Mouse (Mus musculus): ENCODE data around the gene Cnnm1. TPM values are rescaled to one million over a fixed set of nuclear protein-coding genes. Genes with fewer than 3 reads are reported as not detected.

The Cnnm1 gene
- total and polyA plus RNA-seq, 3 experiments: not detected

DNA sequence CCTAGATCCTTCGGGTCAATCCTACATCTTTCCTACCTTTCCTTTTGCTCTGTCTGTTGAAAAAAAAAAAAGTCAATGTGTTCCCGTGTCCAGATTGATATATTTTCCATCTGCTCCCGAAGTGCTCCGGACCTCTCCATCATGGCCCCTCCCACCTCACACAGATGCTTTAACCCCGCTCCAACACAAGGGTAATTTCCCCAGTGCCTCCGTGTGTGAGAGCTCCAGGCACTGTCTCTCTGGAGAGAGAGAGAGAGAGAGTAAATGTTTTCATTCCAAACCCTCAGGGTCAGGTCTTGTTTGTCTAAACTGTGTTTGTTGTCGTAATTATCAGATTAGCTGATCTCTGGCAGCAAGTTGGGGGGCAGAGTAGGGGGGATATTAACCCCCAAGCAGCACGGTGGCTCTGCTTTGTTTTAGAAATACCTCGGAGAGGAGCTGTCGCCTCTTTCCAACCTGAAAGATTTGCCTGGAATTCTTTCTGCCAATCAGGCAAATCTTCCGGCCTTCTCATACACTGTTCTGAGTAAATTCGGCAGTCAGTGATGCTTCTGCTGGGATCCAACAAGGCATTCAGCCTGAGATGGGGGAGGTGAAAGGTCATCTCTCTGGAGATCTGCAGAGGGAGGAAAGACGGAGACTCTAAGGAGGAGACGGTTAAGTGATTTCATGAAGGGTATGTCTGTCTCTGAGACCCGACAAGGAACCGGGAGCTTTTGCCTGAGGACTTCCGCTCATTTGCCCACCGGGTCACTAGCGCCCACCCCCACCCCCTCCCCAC lies 106.3 kb downstream of the Cnnm1 start:
- no peaks in the 10 kb centered on the region for H3K9me3 ChIP-seq (replicated peaks; ENCODE audit: low read length)
- no peaks in the 10 kb centered on the region for H3K4me1 ChIP-seq (ENCODE audit: control insufficient read depth in 1 of 2, insufficient read depth in 2 of 2)
- H3K36me3 ChIP-seq (replicated peaks in 1 of 2; ENCODE audit: control insufficient read depth in 1 of 2, insufficient read depth in 1 of 2, low read length in 1 of 2): no peaks in the 10 kb centered on the region
- no peak overlapping the region for H3K4me3 ChIP-seq (replicated peaks in 1 of 3; ENCODE audit: low read depth in 2 of 3, low read length in 2 of 3, poor library complexity in 1 of 3)
- dilution Hi-C loops (cut with MboI; ENCODE audit: extremely low pct_ligation_motif_present, extremely low pct_unique_long_range_greater_than_20kb, low sequenced_read_pairs): no loop called here
- H3K79me2 ChIP-seq (replicated peaks; ENCODE audit: control insufficient read depth, extremely low read depth, insufficient read depth, poor library complexity, severe bottlenecking): no peaks in the 10 kb centered on the region
- no peak overlapping the region for H3K9ac ChIP-seq (ENCODE audit: insufficient read depth, low read depth)
- H3K4me2 ChIP-seq (ENCODE audit: insufficient read depth, low read depth, poor library complexity, severe bottlenecking): peak overlapping the region; percentile 32; the same call in 1 of the 2 replicates
- TF ChIP-seq POLR2A (IDR thresholded peaks at IDR 0.05; ENCODE audit: low read depth, low read length): no peak
- TF ChIP-seq ELF1 (IDR thresholded peaks at IDR 0.05; ENCODE audit: low read depth, low read length): no peak
- TF ChIP-seq TCF12 (IDR thresholded peaks at IDR 0.05; ENCODE audit: low read depth, low read length): no peak
- TF ChIP-seq CHD1 (IDR thresholded peaks at IDR 0.05; ENCODE audit: low read depth, low read length): no peak
- TF ChIP-seq UBTF (IDR thresholded peaks at IDR 0.05; ENCODE audit: low read depth, low read length): no peak
- TF ChIP-seq RCOR1 (conservative IDR thresholded peaks at IDR 0.05; ENCODE audit: low read depth, low read length): no peak
- TF ChIP-seq POLR2AphosphoS2 (IDR thresholded peaks at IDR 0.05; ENCODE audit: low read depth, low read length): no peak
- TF ChIP-seq ZNF384 (IDR thresholded peaks at IDR 0.05; ENCODE audit: low read depth, low read length): no peak
- no peak for TF ChIP-seq MXI1 (IDR thresholded peaks at IDR 0.05; ENCODE audit: low read depth, low read length)
- no peak overlapping the region for H3K27ac ChIP-seq (ENCODE audit: insufficient read depth, low read depth)
- in situ Hi-C loops (cut with MboI; ENCODE audit: low pct_ligation_motif_present, low pct_unique_long_range_greater_than_20kb, low sequenced_read_pairs): no loop called here
- DNase-seq (ENCODE audit: extremely low read depth): no peak
- peaks cover 36% of the 10 kb centered on the region for H3K27me3 ChIP-seq (replicated peaks)

Other genes with a start within 250 kb of the Cnnm1 start
- gene Hpse2, start 52.1 kb upstream of the Cnnm1 start, total RNA-seq (2012; rRNA removed): not detected in 2 replicates
- gene Hpse2, start 52.1 kb upstream of the Cnnm1 start, total RNA-seq (2014; rRNA removed): not detected in 2 replicates
- not detected in 2 replicates for gene Hpse2, start 52.1 kb upstream of the Cnnm1 start, polyA plus RNA-seq (2012; ENCODE audit: insufficient read length, low read depth)
- gene Got1, start 84.2 kb downstream of the Cnnm1 start, total RNA-seq (2012; rRNA removed): 122 and 131 TPM in 2 replicates
- gene Got1, start 84.2 kb downstream of the Cnnm1 start, total RNA-seq (2014; rRNA removed): 164 and 176 TPM in 2 replicates
- gene Got1, start 84.2 kb downstream of the Cnnm1 start, polyA plus RNA-seq (2012; ENCODE audit: insufficient read length, low read depth): 214 and 228 TPM in 2 replicates
- gene Nkx2-3, start 171.9 kb downstream of the Cnnm1 start, total RNA-seq (2012; rRNA removed): not detected in 2 replicates
- not detected in 2 replicates for gene Nkx2-3, start 171.9 kb downstream of the Cnnm1 start, total RNA-seq (2014; rRNA removed)
- gene Nkx2-3, start 171.9 kb downstream of the Cnnm1 start, polyA plus RNA-seq (2012; ENCODE audit: insufficient read length, low read depth): 0.15 TPM in 1 of 2 replicates, not detected in the other
- gene Slc25a28, start 234.4 kb downstream of the Cnnm1 start, total RNA-seq (2012; rRNA removed): 33.0 and 35.2 TPM in 2 replicates
- 37.8 and 41.5 TPM in 2 replicates for gene Slc25a28, start 234.4 kb downstream of the Cnnm1 start, total RNA-seq (2014; rRNA removed)
- 42.8 and 48.1 TPM in 2 replicates for gene Slc25a28, start 234.4 kb downstream of the Cnnm1 start, polyA plus RNA-seq (2012; ENCODE audit: insufficient read length, low read depth)
- 6.0 and 7.7 TPM in 2 replicates for gene Entpd7, start 249.2 kb downstream of the Cnnm1 start, total RNA-seq (2012; rRNA removed)
- 2.7 and 2.9 TPM in 2 replicates for gene Entpd7, start 249.2 kb downstream of the Cnnm1 start, total RNA-seq (2014; rRNA removed)
- gene Entpd7, start 249.2 kb downstream of the Cnnm1 start, polyA plus RNA-seq (2012; ENCODE audit: insufficient read length, low read depth): 3.9 and 4.0 TPM in 2 replicates

All from CH12.LX (cell line).